Mouse (Mus musculus): ENCODE measurements around the gene Pias4.

- no peak for TF ChIP-seq POLR2A (IDR thresholded peaks at IDR 0.05; ENCODE audit: control insufficient read depth, extremely low read depth, insufficient read depth, low read length, poor library complexity)
- no peak for TF ChIP-seq CTCF (IDR thresholded peaks at IDR 0.05; ENCODE audit: borderline replicate concordance, control insufficient read depth, extremely low read depth, insufficient read depth, low read length, poor library complexity)
Observed at GRCm38 (mm10) chr10:81134181-81134587, 33.5 kb downstream of the Pias4 start.
